Comparison of ENCODE assay signal across 9 mouse cellular contexts in genomic region chr2:156730501-156730921, GRCm38 (mm10). TPM values are rescaled to one million over a fixed set of nuclear protein-coding genes. Genes with fewer than 3 reads are reported as not detected.
DNase-seq lines count a peak whose midpoint lies in the region; ATAC-seq and TF ChIP-seq lines count a peak whose summit lies in the region.
"Had no signal": no experiment of that assay in that cellular context is flagged by ENCODE, and none has a peak within 500 bp of the region (broad histone marks: within the 10 kb centered on the region; RNA-seq: fewer than 3 reads in every experiment).

No protein-coding gene starts in this region.

- WGBS in liver, embryonic 15.5 days (ENCODE audit: insufficient replicate concordance): 24% methylated on average over 12 of the region's 12 CpGs
- 53% methylated on average over 12 of the region's 12 CpGs for WGBS in stomach, postnatal 0 days

- peak overlapping the region; percentile 54 for H3K4me3 ChIP-seq in liver, embryonic 15.5 days (replicated peaks)
- peak overlapping the region; percentile 3; the same call in 1 of the 2 replicates for H3K4me3 ChIP-seq in stomach, postnatal 0 days (ENCODE audit: low read depth, low read length)

- DNase-seq in gastrocnemius, postnatal 25 days: peak; percentile 45
- DNase-seq in gastrocnemius, postnatal 4 days (ENCODE audit: low spot score in 2 of 2): no peak
- DNase-seq in CD4-positive helper T cell, adult 2 months (ENCODE audit: low read depth, low spot score): peak; percentile 80
- DNase-seq in stomach, postnatal 0 days (ENCODE audit: low spot score): peak; percentile 68
- DNase-seq in cerebellum, postnatal 4 days (ENCODE audit: low spot score in 2 of 2): no peak

- no peak for TF ChIP-seq EP300 in stomach, postnatal 0 days (optimal IDR thresholded peaks at IDR 0.05)

- H3K9ac ChIP-seq in liver, embryonic 15.5 days: peak overlapping the region; percentile 43; the same call in 1 of the 2 replicates
- peak overlapping the region; percentile 32 for H3K9ac ChIP-seq in stomach, postnatal 0 days (ENCODE audit: low read length)

- peak overlapping the region; percentile 68 for H3K27ac ChIP-seq in liver, embryonic 15.5 days (replicated peaks)
- peak overlapping the region; percentile 89 for H3K27ac ChIP-seq in stomach, postnatal 0 days (replicated peaks)

- H3K4me1 ChIP-seq in liver, embryonic 15.5 days (replicated peaks): peaks cover 40% of the 10 kb centered on the region
- H3K4me1 ChIP-seq in stomach, postnatal 0 days (replicated peaks; ENCODE audit: control insufficient read depth, insufficient read depth): peaks cover 16% of the 10 kb centered on the region

- no peaks in the 10 kb centered on the region for H3K27me3 ChIP-seq in liver, embryonic 15.5 days
- no peaks in the 10 kb centered on the region for H3K27me3 ChIP-seq in stomach, postnatal 0 days (ENCODE audit: control insufficient read depth, insufficient read depth, low read length)
- H3K27me3 ChIP-seq: Patski had no signal

- ATAC-seq in erythroblast, adult 5-6 weeks (replicated peaks; ENCODE audit: low FRiP score, poor library complexity, severe bottlenecking): peak; percentile 49; the same call in 1 of the 2 replicates
- ATAC-seq in liver, embryonic 15.5 days (ENCODE audit: insufficient read depth): 0 out of 2 replicates have a peak, but pooled peaks have one; percentile 10
- 0 out of 2 replicates have a peak, but pooled peaks have one; percentile 17 for ATAC-seq in stomach, postnatal 0 days (ENCODE audit: low FRiP score, low TSS enrichment)
- ATAC-seq in cerebellum, adult (ENCODE audit: insufficient number of reproducible peaks, low FRiP score, low TSS enrichment): no peak
- ATAC-seq: Patski had no signal

- peak overlapping the region; percentile 71 for H3K4me2 ChIP-seq in liver, embryonic 15.5 days
- peak overlapping the region; percentile 47 for H3K4me2 ChIP-seq in stomach, postnatal 0 days (replicated peaks; ENCODE audit: low read depth)

- H3K36me3 ChIP-seq in liver, embryonic 15.5 days (replicated peaks): no peaks in the 10 kb centered on the region
- H3K36me3 ChIP-seq in stomach, postnatal 0 days (ENCODE audit: control insufficient read depth, insufficient read depth, low read length): no peaks in the 10 kb centered on the region

- no peak for TF ChIP-seq CTCF in stomach, postnatal 0 days (IDR thresholded peaks at IDR 0.05; ENCODE audit: low read depth)

- H3K9me3 ChIP-seq in liver, embryonic 15.5 days (replicated peaks): no peaks in the 10 kb centered on the region
- H3K9me3 ChIP-seq in stomach, postnatal 0 days (ENCODE audit: control insufficient read depth, low read length): no peaks in the 10 kb centered on the region

RNA-seq across cellular contexts. Expression of gene Myl9, which starts 44.7 kb away (rescaled TPM):
- 10 to 100 TPM; 63.4 to 81.7 TPM for total RNA-seq in gastrocnemius, postnatal 25 days (2021)
- total RNA-seq in gastrocnemius, postnatal 4 days (2021): 100 to 1,000 TPM; 247 to 265 TPM
- 1.3 and 4.4 TPM in 2 replicates for total RNA-seq in erythroblast, adult 5-6 weeks (2015; ENCODE audit: low replicate concordance)
- 0.60 and 2.5 TPM in 2 replicates for total RNA-seq in erythroblast, adult 5-6 weeks (2017; ENCODE audit: low replicate concordance)
- 48.1 and 52.7 TPM in 2 replicates for polyA plus RNA-seq in liver, embryonic 15.5 days (2015; fragmentation: Nextera tagmentation; extraction: Ambion mirVana)
- 2,268 and 2,333 TPM in 2 replicates for polyA plus RNA-seq in stomach, postnatal 0 days (2015; fragmentation: Nextera tagmentation; extraction: Ambion mirVana)

Comparison
In these comparisons a context has a peak if more than half of its experiments do, and no peak if none do; other contexts are left out.
1. DNase-seq: peak in gastrocnemius, postnatal 25 days (single experiment), CD4-positive helper T cell, adult 2 months (single experiment) and stomach, postnatal 0 days (single experiment); none in gastrocnemius, postnatal 4 days (0 of 2) and cerebellum, postnatal 4 days (0 of 2).
2. RNA of gene Myl9, which starts 44.7 kb away (total RNA-seq): 247 to 265 TPM in gastrocnemius, postnatal 4 days and 63.4 to 81.7 TPM in gastrocnemius, postnatal 25 days; 0.60 to 4.4 TPM in erythroblast, adult 5-6 weeks; every median in the first group is over 10 times any median in the second.